Mouse (Mus musculus) forebrain, embryonic 10.5 days (tissue): Measurements from ENCODE around the gene Marcks. TPM values are rescaled to one million over a fixed set of nuclear protein-coding genes. Genes with fewer than 3 reads are reported as not detected.

ENCODE experiments used
- DNase-seq: peaks from one replicate; pipeline ENCODE4 v3.0.0-alpha.2; 2017; ENCODE audit warnings: low spot score; ENCODE audit errors: extremely low spot score
- H3K27ac ChIP-seq: fragments of 300-500 bp; sonication (generic); 2 replicates; pipeline ENCODE4 v1.5.1; 2016; ENCODE audit warnings: mild to moderate bottlenecking
- H3K27me3 ChIP-seq: fragments of 300-500 bp; sonication (generic); 2 replicates; pipeline ENCODE4 v1.6.1; 2016; ENCODE audit warnings: mild to moderate bottlenecking; ENCODE audit not compliant: poor library complexity, severe bottlenecking
- H3K36me3 ChIP-seq: fragments of 300-500 bp; sonication (generic); replicated peaks from 2 replicates; pipeline ENCODE4 v1.6.1; 2016; ENCODE audit warnings: mild to moderate bottlenecking, moderate library complexity
- H3K4me1 ChIP-seq: fragments of 300-500 bp; sonication (generic); 2 replicates; pipeline ENCODE4 v1.6.1; 2016
- H3K4me3 ChIP-seq: fragments of 300-500 bp; sonication (generic); 2 replicates; pipeline ENCODE4 v1.5.1; 2016; ENCODE audit warnings: mild to moderate bottlenecking, moderate library complexity
- H3K9me3 ChIP-seq: fragments of 300-500 bp; sonication (generic); 2 replicates; pipeline ENCODE4 v1.6.1; 2016; ENCODE audit warnings: mild to moderate bottlenecking, moderate library complexity
- WGBS: fragments of 180-500 bp; shearing (Covaris S2); methylation state at CpG from one replicate; pipeline ENCODE4 v1.1.7; 2016; 5-methylcytosine and 5-hydroxymethylcytosine counted together
- polyA plus RNA-seq: library from polyadenylated mRNA; unstranded; fragments of >200 nt; fragmentation: Nextera tagmentation; extraction: Ambion mirVana; gene quantifications from 2 replicates; pipeline ENCODE4 v1.2.1, GENCODE M21; 2016

The Marcks gene
- polyA plus RNA-seq, 1 experiment from 2014 or later, result 128 TPM

DNA sequence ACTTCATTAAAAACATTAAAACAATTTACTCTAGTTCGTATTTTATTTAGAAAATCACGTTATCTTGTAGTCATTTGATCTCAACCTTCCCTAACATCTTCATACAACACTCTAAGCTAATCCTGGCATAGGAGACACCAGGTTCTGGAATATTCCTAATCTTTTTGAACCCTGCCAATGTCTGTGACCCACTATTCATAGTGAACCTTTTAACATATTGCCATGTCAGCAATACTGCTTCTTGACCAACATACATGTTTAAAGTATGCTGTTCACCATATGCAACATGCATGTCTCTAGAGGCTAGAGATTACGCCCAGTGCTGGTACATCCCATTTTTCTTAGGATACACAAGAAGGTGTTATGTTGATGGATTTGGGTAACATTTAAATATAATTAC, 9.1 kb downstream of the Marcks start:
- peaks cover 44% of the 10 kb centered on the region for H3K36me3 ChIP-seq
- no peak for DNase-seq
- peaks cover 5% of the 10 kb centered on the region for H3K4me1 ChIP-seq
- no peaks in the 10 kb centered on the region for H3K9me3 ChIP-seq
- no peak overlapping the region for H3K27ac ChIP-seq
- H3K4me3 ChIP-seq, result no peak overlapping the region
- no peaks in the 10 kb centered on the region for H3K27me3 ChIP-seq
- WGBS, result 92% methylated on average over 3 of the region's 3 CpGs

DNA sequence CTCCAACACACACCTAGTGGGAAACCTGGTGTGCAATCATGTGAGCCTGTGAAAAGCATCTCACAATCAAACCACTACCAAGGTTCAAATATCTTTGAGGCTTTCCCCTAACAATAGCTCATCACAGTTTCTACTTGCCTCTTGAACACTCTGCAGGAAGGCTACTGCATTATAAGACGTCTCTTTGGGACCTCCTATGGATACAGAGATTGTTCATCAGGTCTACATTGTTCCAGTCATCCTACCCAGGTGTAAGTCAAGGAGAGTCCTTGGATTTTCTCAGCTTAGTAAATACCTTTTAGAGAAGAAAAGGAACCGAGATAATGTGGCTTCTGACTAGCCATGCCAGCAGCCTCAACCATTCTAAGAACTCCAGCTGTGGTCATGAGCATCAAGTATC, 23.4 kb downstream of the Marcks start:
- H3K9me3 ChIP-seq, result no peaks in the 10 kb centered on the region
- no peaks in the 10 kb centered on the region for H3K36me3 ChIP-seq
- no peak overlapping the region for H3K27ac ChIP-seq
- H3K4me3 ChIP-seq, result no peak overlapping the region
- 80% methylated on average over 2 of the region's 2 CpGs for WGBS
- no peaks in the 10 kb centered on the region for H3K27me3 ChIP-seq
- DNase-seq, result no peak
- no peaks in the 10 kb centered on the region for H3K4me1 ChIP-seq

DNA sequence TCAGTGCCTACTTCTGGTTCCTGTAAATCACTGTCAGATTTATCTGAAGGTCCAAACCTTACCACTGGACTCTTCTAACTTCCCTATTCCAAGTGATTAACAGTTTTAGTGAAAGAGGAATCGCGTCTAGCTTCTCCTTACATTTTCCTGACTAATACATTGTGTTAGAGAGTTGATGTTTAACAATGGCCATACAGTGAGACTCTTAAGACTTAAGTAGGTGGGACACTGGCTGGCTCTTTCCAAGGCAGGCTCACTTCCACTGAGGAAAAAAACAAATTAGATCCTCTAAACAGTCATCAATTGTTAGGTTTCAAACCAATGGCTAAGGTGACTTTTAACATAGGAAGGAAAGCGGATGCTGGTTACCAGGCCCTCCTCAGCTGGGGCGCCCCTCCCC, 25.9 kb downstream of the Marcks start:
- Histone ChIP-seq H3K9me3 (no peaks in the 10 kb centered on the region), H3K4me3 (no peak overlapping the region), H3K27ac (no peak overlapping the region), H3K4me1 (no peaks in the 10 kb centered on the region), H3K36me3 (no peaks in the 10 kb centered on the region), H3K27me3 (no peaks in the 10 kb centered on the region)
- WGBS, result 86% methylated on average over 4 of the region's 4 CpGs
- no peak for DNase-seq

DNA sequence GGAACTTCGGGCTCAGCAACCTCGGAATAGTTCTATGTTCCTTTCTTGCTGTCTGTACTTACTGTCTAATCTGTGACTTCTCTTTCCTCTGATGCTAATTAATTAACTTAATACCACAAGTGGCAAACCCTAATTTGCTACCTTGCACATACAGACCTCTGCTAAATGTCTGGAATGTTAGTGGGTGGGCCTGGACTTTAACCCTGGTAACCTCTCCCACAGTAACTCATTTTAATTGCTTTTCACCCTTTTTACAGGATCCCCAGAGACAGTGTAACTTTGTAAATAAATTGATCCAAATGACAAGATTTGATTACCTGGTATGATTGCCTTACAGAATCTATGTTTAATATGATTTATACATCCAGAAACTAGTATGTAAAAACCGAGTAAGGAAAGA, 26.4 kb downstream of the Marcks start:
- Histone ChIP-seq H3K27me3 (no peaks in the 10 kb centered on the region), H3K27ac (no peak overlapping the region), H3K4me3 (no peak overlapping the region), H3K4me1 (no peaks in the 10 kb centered on the region), H3K36me3 (no peaks in the 10 kb centered on the region), H3K9me3 (no peaks in the 10 kb centered on the region)
- no peak for DNase-seq
- 92% methylated on average over 3 of the region's 3 CpGs for WGBS

DNA sequence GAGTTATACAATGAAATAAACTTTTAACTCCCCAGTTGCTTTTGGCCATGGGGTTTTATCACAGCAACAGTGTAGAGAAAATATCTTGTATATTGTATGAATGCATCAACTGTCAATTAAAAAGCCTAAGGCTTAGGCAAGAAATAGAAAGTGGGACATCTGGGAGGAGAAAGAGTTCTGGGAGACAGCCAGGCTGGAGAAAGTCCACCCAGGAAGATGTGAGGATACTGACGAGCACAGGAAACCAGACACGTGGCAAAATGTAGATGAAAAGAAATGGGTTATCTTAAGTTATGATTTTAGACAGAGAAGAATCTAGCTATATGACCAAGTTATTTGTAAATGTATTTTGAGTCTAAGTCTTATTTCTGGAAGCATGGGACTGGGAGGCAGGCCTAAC, 27.3 kb downstream of the Marcks start:
- Histone ChIP-seq H3K4me1 (no peaks in the 10 kb centered on the region), H3K4me3 (no peak overlapping the region), H3K36me3 (no peaks in the 10 kb centered on the region), H3K9me3 (no peaks in the 10 kb centered on the region), H3K27me3 (no peaks in the 10 kb centered on the region), H3K27ac (no peak overlapping the region)
- DNase-seq, result no peak
- WGBS, result 92% methylated on average over 2 of the region's 2 CpGs

DNA sequence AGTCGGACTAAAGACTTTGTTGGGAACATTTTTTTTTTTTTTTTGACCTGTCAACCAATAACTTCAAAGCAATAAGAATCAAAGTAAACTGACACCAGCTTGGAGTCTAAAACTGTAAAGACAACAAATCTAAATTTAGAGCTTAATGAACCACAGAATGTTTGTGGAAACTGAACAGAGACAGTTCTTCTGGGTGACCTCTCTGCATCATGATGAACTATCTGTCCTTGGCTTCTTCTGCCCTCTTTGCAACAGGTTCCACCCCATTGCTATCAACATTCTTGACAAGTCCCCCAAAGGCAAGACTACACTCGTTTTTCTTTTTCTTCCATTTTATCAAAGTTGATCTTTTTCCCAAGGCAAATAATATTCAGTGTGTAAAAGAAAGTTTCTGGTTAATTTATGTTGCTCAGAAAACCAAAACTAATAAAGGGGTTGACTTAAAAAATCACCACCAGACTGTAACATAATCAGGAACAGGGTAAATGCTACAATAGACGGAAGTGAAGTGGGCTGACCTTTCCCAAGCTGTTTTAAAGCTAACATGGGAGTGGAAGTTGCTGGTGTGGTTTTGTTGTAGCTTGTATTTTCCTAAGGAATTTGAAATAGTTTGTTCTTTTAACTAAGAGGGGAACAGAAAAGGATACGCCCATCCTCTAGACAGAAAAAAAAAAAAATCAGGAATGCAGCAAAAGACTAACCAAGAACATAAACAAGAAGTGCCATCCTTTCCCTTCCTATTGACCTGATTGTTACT, 31.7 kb downstream of the Marcks start:
- Histone ChIP-seq H3K9me3 (no peaks in the 10 kb centered on the region), H3K27ac (no peak overlapping the region)
- 79% methylated on average over 4 of the region's 4 CpGs for WGBS

DNA sequence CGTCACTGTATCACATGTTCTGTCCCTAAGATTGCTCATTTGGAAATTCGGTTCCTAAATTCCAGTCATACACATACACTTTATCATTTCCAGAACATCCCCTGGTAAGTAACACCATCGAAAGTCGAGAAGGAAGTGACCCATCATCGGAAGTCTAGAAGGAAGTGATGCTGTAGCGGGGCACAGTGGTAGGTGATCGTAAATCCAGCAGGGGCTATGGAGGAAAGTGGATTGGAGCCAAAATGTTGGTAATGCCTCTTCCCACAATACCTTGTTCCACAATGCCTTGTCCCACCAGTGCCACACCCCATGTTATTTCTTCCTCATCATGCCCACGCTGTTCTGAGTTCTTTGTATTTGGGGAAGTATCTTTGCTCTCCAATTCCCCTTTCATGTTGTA, 32.4 kb downstream of the Marcks start:
- no peak overlapping the region for H3K27ac ChIP-seq
- DNase-seq, result no peak
- H3K4me3 ChIP-seq, result no peak overlapping the region

More for the DNA sequence above, 31.7 kb downstream of the Marcks start:
- Histone ChIP-seq H3K4me3 (no peak overlapping the region), H3K4me1 (no peaks in the 10 kb centered on the region), H3K36me3 (no peaks in the 10 kb centered on the region), H3K27me3 (no peaks in the 10 kb centered on the region)
- no peak for DNase-seq

DNA sequence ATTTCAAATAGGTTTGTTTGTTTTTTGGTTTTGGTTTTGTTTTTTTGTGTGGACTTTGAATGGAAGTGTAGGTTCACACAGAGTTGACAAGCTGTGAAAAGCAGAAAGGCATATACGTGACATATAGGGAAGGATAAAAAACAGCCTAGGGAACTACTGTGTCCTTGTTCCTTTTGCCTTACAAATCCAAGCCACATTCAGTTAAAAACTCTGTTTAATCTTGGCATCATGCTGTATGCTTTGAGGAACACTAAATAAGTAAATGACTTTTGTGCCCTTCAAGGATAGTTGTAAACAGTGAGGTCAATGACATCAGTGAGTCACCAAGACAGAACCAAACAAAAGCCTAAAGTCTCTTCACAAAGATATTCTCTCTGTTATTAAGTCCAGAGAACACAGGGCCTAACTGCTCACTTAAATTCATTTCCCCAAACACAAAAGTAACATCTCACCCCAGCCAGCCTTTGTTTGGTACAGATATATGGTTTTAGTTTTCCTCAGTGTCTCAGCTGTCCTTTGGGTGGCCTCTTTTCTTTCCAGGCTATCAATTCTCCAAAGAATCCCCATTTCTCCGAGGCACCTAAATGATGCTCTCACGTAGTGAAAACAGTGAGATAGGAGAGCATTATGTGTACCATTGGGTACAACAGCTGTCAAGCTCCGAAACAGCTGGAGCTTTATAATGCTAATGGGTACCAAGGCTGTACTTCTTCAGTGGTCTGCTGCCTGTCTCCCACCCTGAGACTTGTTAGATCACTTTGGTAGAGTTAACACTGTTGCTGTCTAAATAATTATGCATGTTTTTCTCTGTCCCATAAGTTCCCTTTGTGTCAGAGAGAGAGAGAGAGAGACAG, 36.3 kb downstream of the Marcks start:
- H3K27ac ChIP-seq, result no peak overlapping the region
- peaks cover 3% of the 10 kb centered on the region; the same call in 1 of the 2 replicates for H3K9me3 ChIP-seq
- DNase-seq, result no peak
- H3K36me3 ChIP-seq, result no peaks in the 10 kb centered on the region
- no peak overlapping the region for H3K4me3 ChIP-seq
- H3K27me3 ChIP-seq, result no peaks in the 10 kb centered on the region
- 74% methylated on average over 4 of the region's 4 CpGs for WGBS
- H3K4me1 ChIP-seq, result no peaks in the 10 kb centered on the region; the same call in 1 of the 2 replicates

More for the DNA sequence above, 32.4 kb downstream of the Marcks start:
- H3K36me3 ChIP-seq, result no peaks in the 10 kb centered on the region
- 91% methylated on average over 8 of the region's 8 CpGs for WGBS
- no peaks in the 10 kb centered on the region; the same call in 1 of the 2 replicates for H3K4me1 ChIP-seq
- H3K27me3 ChIP-seq, result no peaks in the 10 kb centered on the region
- no peaks in the 10 kb centered on the region for H3K9me3 ChIP-seq

DNA sequence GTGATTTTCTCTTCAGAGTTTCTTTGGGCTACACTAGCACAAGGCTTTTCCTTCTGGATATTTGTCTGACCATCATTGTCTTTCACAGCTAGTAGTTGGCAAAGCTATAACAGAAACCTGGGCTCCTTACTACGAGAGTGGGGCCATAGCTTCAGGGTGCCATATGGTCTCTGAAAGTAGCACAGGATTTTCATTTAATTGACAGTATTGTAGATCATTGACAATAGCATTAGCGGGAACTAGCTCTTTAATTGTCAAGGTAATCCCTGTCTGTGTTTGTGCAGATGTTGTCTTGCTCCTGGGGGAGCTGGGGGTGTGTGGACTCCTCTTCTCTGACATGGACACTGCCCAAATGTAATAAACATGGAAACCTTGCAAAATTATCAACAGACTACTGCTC, 37.0 kb downstream of the Marcks start:
- Histone ChIP-seq H3K4me3 (no peak overlapping the region), H3K27ac (no peak overlapping the region), H3K36me3 (no peaks in the 10 kb centered on the region), H3K9me3 (peaks cover 3% of the 10 kb centered on the region; the same call in 1 of the 2 replicates), H3K27me3 (no peaks in the 10 kb centered on the region), H3K4me1 (no peaks in the 10 kb centered on the region; the same call in 1 of the 2 replicates)
- DNase-seq, result no peak
- WGBS, result 58% methylated on average over 2 of the region's 2 CpGs

DNA sequence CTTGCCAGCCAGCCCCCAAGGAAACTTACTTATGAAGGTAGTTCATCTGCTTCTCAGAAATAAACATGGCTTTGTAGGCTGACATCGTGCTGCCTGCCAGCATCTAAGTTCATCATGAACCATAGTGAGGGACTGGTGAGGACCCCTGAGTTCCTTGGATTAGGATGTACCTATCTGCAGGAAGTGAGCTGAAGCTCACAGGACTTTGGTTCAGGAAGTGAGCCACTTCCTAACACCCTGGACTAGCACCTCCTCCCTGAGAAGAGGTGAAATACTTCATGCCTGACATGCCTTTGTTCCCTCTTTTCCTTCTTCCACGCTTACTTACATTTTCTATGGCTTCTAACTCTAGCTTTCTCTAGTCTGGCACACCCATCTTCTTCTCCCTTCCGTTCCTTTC, 42.2 kb downstream of the Marcks start:
- H3K36me3 ChIP-seq, result no peaks in the 10 kb centered on the region
- peaks cover 3% of the 10 kb centered on the region; the same call in 1 of the 2 replicates for H3K9me3 ChIP-seq
- no peak for DNase-seq
- no peak overlapping the region for H3K4me3 ChIP-seq
- H3K27ac ChIP-seq, result no peak overlapping the region
- H3K27me3 ChIP-seq, result no peaks in the 10 kb centered on the region
- 82% methylated on average over 3 of the region's 3 CpGs for WGBS
- no peaks in the 10 kb centered on the region for H3K4me1 ChIP-seq

DNA sequence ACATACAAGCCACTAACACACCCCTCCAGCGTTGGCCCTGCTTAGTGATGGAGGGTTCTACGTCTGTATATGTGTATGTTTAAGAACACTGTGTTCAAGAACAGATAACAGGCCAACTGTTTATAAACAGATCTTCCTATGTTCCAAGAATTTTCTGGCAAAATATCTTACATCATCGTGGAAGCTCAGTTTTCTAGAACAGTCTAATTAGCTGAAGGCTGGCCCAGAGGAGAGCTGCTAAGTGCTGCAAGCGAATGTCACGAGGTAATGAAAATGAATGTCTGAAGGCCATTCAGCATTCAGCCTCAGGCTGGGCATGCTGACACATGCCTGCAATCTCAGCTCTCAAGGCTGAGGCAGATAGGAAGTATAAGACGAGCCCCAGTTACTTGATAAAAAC, 42.9 kb downstream of the Marcks start:
- WGBS, result 80% methylated on average over 6 of the region's 6 CpGs
- Histone ChIP-seq H3K27me3 (no peaks in the 10 kb centered on the region), H3K4me3 (no peak overlapping the region), H3K36me3 (no peaks in the 10 kb centered on the region), H3K27ac (no peak overlapping the region), H3K9me3 (peaks cover 3% of the 10 kb centered on the region; the same call in 1 of the 2 replicates), H3K4me1 (no peaks in the 10 kb centered on the region)
- no peak for DNase-seq

DNA sequence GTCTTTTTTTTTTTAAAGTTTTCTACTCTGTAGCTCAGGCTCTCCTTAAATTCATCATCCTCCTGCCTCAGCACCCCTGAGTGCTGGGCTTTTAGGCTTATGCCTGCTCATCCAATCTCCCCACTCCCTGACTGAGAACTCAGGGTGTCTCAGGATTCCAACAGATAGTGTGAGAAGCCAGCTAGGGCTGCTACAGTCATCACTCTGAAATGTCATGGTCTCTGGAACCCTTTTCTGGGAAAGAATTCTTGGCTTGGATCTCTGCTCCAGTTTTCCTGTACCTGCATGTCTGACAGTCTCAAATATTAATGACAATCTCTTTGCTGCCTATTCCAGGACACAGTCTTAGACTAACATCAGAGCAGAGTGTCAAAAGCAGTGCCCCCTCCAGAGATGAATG, 45.4 kb downstream of the Marcks start:
- H3K4me1 ChIP-seq, result no peaks in the 10 kb centered on the region
- no peak overlapping the region for H3K4me3 ChIP-seq
- H3K9me3 ChIP-seq, result no peaks in the 10 kb centered on the region

DNA sequence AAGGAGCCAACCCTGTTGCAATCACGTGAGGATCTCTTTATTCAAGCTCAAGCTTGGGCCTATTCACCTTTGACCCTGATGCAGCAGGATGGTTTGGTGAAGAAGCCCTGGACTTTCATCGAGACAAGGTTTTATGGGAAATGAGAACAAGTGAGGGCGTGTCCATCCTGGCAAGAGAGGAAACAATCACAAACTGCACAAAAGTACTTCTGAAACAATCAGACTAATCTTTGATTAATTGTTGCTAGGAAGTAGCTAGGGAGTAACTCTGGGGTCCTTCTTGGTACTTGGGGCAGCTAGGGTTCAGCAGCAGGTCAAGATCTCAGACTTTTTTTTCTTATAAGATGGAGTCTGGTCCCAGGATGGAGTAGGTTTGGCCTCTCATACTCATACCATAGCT, 48.3 kb downstream of the Marcks start:
- 92% methylated on average over 3 of the region's 3 CpGs for WGBS
- H3K27me3 ChIP-seq, result no peaks in the 10 kb centered on the region
- no peak for DNase-seq
- no peaks in the 10 kb centered on the region for H3K36me3 ChIP-seq
- no peak overlapping the region for H3K4me3 ChIP-seq
- no peaks in the 10 kb centered on the region for H3K4me1 ChIP-seq
- no peak overlapping the region for H3K27ac ChIP-seq
- H3K9me3 ChIP-seq, result no peaks in the 10 kb centered on the region

More for the DNA sequence above, 45.4 kb downstream of the Marcks start:
- Histone ChIP-seq H3K36me3 (no peaks in the 10 kb centered on the region), H3K27me3 (no peaks in the 10 kb centered on the region), H3K27ac (no peak overlapping the region)
- no peak for DNase-seq
